Mouse (Mus musculus) midbrain, embryonic 15.5 days (tissue): ENCODE results near the gene Reep3. TPM values are rescaled to one million over a fixed set of nuclear protein-coding genes. Genes with fewer than 3 reads are reported as not detected.
A peak's percentile ranks its signal among the peaks of the same experiment; 100 is the strongest.

Source experiments
- ATAC-seq: fragments of 200-750 bp; cut with Nextera tagmentation; replicated peaks from 2 replicates; pipeline ENCODE4 v1.8.0; 2017; ENCODE audit warnings: moderate TSS enrichment
- H3K27ac ChIP-seq: fragments of 300-500 bp; sonication (generic); 2 replicates; pipeline ENCODE4 v1.5.1; 2015; ENCODE audit warnings: mild to moderate bottlenecking, inconsistent platforms
- H3K27me3 ChIP-seq: fragments of 300-500 bp; sonication (generic); replicated peaks from 2 replicates; pipeline ENCODE4 v1.6.1; 2015; ENCODE audit warnings: inconsistent platforms
- H3K36me3 ChIP-seq: fragments of 300-500 bp; sonication (generic); replicated peaks from 2 replicates; pipeline ENCODE4 v1.6.1; 2015; ENCODE audit warnings: inconsistent platforms
- H3K4me1 ChIP-seq: fragments of 300-500 bp; sonication (generic); 2 replicates; pipeline ENCODE4 v1.6.1; 2015; ENCODE audit warnings: inconsistent platforms
- H3K4me2 ChIP-seq: fragments of 300-500 bp; sonication (generic); 2 replicates; pipeline ENCODE4 v1.6.1; 2015; ENCODE audit warnings: inconsistent platforms, mild to moderate bottlenecking, moderate library complexity
- H3K4me3 ChIP-seq: fragments of 300-500 bp; sonication (generic); 2 replicates; pipeline ENCODE4 v1.5.1; 2015; ENCODE audit warnings: mild to moderate bottlenecking, inconsistent platforms
- H3K9ac ChIP-seq: fragments of 300-500 bp; sonication (generic); 2 replicates; pipeline ENCODE4 v1.6.1; 2015; ENCODE audit warnings: mild to moderate bottlenecking, inconsistent platforms
- H3K9me3 ChIP-seq: fragments of 300-500 bp; sonication (generic); 2 replicates; pipeline ENCODE4 v1.6.1; 2016; ENCODE audit warnings: inconsistent platforms
- WGBS: fragments of 180-500 bp; shearing (Covaris S2); methylation state at CpG from one replicate; pipeline ENCODE4 v1.1.7; 2015; ENCODE audit warnings: mixed read lengths; 5-methylcytosine and 5-hydroxymethylcytosine counted together
- polyA plus RNA-seq: library from polyadenylated mRNA; unstranded; fragments of >200 nt; fragmentation: Nextera tagmentation; extraction: Ambion mirVana; gene quantifications from 2 replicates; pipeline ENCODE4 v1.2.1, GENCODE M21; 2015

The Reep3 gene
- polyA plus RNA-seq, 1 experiment from 2014 or later: 28.3 TPM

DNA sequence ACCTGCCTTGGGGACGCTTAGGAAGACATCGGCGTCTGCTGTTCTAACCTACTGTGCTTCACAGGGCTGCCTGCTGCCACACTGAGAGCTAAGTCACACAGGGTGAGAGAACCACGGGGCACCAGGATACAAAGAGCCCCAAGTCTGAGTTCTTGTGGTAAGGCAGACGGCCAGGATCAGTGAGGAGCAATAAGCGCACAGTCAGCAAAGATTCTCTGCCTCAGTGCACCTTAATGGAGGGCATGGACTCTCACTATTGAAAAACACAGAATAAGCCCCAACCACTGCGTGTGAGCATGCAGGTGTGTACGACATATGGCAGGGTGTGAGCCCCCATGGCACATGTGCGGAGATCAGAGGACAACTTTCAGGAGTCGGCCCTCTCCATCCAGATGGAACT, 60.2 kb downstream of the Reep3 start:
- Histone ChIP-seq H3K4me1 (0 out of 2 replicates have a peak, but pooled peaks cover 3% of the 10 kb centered on the region), H3K9ac (no peak overlapping the region), H3K36me3 (no peaks in the 10 kb centered on the region), H3K27me3 (no peaks in the 10 kb centered on the region), H3K9me3 (no peaks in the 10 kb centered on the region), H3K27ac (no peak overlapping the region), H3K4me3 (no peak overlapping the region), H3K4me2 (no peak overlapping the region)
- WGBS: 85% methylated on average over 10 of the region's 10 CpGs
- ATAC-seq: no peak

DNA sequence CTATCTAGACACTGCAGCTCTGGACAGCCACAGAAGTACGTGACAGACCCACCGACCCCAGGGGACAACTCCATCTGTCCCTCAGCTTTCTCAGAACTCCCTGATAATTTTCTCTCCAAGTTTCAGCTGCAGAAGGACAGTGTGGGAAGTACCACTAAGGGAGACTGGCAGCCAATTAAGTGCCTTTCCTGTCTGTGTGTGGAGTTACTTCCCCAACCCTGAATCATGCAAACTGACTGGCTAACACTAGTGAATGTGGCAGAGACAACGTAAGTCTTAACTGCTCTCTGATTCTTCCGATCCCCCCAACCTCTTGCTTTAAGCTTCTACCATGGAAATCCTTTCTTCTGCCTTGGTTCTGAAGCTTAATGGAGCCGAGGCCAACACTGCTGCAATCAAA, 60.6 kb downstream of the Reep3 start:
- 70% methylated on average over 5 of the region's 5 CpGs for WGBS
- no peaks in the 10 kb centered on the region for H3K27me3 ChIP-seq
- H3K4me2 ChIP-seq: no peak overlapping the region
- H3K4me1 ChIP-seq: 0 out of 2 replicates have a peak, but pooled peaks cover 3% of the 10 kb centered on the region
- no peak overlapping the region for H3K9ac ChIP-seq
- H3K27ac ChIP-seq: no peak overlapping the region
- no peaks in the 10 kb centered on the region for H3K9me3 ChIP-seq
- H3K36me3 ChIP-seq: no peaks in the 10 kb centered on the region
- H3K4me3 ChIP-seq: no peak overlapping the region
- no peak for ATAC-seq

DNA sequence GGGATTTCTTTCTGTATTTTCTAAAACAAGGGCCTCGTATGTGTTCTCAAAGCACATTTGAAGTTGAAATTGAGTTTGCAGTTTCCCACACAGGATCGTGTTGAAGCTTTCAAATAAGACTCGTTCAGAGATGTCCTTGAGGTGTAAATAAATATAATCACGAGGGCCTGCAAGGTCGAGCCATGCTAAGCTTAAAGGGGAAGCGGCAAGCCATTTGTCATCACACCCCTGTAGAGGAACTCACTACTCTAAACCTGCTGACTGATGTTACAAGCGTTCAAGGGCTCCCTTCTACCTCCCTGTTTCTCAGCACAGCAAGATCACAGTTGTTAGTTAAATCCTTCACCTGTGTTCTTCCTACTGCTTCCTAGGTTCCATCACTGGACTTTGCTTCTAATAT, 65.6 kb downstream of the Reep3 start:
- H3K36me3 ChIP-seq: no peaks in the 10 kb centered on the region
- H3K4me2 ChIP-seq: no peak overlapping the region
- peaks cover 6% of the 10 kb centered on the region; the same call in 1 of the 2 replicates for H3K4me1 ChIP-seq
- H3K9ac ChIP-seq: no peak overlapping the region
- WGBS: 80% methylated on average over 7 of the region's 7 CpGs
- no peaks in the 10 kb centered on the region for H3K9me3 ChIP-seq
- no peaks in the 10 kb centered on the region for H3K27me3 ChIP-seq
- H3K4me3 ChIP-seq: no peak overlapping the region
- no peak for ATAC-seq
- H3K27ac ChIP-seq: no peak overlapping the region

DNA sequence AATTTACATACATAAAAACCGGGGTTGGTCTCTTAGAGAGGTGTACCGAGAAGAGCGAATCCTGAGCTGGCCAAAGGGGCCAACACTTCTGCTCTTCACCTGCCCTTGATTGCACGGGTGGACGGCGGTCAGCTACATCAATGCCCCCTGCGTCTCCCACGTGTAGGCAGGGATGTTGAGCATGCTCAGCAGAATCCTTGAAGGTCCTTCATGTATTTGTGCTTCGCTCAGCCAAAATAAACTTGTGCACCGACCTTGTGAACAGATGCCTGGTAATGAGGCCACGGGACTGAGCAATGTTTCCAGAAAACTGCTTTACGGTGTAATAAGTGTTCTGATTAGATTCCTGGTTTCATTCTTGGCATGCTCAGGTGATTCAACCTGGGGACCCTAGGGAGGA, 67.4 kb downstream of the Reep3 start:
- no peak for ATAC-seq
- Histone ChIP-seq H3K4me2 (no peak overlapping the region), H3K4me3 (no peak overlapping the region), H3K9me3 (no peaks in the 10 kb centered on the region), H3K9ac (no peak overlapping the region), H3K27me3 (no peaks in the 10 kb centered on the region), H3K4me1 (peaks cover 11% of the 10 kb centered on the region; the same call in 1 of the 2 replicates), H3K36me3 (no peaks in the 10 kb centered on the region), H3K27ac (no peak overlapping the region)
- 70% methylated on average over 12 of the region's 12 CpGs for WGBS

DNA sequence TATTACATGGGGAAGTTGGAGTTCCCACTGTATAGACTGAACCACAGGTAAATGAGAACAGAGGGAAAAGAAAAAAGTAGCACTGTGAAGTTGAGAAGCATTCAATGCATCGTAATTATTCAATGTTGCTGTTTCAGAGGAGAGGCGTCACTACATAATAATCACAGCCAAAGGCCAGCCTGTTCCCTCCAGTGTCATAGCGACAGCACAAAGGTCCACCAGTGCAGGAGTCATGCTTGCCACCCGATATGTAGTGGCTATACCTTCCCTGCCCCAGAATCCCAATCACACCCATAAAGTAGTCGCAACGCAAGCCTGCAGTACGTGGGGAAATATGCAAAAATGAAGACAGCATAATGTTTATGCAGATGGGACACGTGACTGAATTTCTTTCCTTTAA, 70.4 kb downstream of the Reep3 start:
- peaks cover 8% of the 10 kb centered on the region; the same call in 1 of the 2 replicates for H3K4me1 ChIP-seq
- no peak overlapping the region for H3K4me3 ChIP-seq
- WGBS: 67% methylated on average over 8 of the region's 8 CpGs
- no peak overlapping the region for H3K9ac ChIP-seq
- H3K36me3 ChIP-seq: no peaks in the 10 kb centered on the region
- no peaks in the 10 kb centered on the region for H3K27me3 ChIP-seq
- ATAC-seq: peak; percentile 47; the same call in 1 of the 2 replicates
- H3K9me3 ChIP-seq: no peaks in the 10 kb centered on the region
- no peak overlapping the region for H3K4me2 ChIP-seq
- peak overlapping the region; percentile 10; the same call in 1 of the 2 replicates for H3K27ac ChIP-seq

DNA sequence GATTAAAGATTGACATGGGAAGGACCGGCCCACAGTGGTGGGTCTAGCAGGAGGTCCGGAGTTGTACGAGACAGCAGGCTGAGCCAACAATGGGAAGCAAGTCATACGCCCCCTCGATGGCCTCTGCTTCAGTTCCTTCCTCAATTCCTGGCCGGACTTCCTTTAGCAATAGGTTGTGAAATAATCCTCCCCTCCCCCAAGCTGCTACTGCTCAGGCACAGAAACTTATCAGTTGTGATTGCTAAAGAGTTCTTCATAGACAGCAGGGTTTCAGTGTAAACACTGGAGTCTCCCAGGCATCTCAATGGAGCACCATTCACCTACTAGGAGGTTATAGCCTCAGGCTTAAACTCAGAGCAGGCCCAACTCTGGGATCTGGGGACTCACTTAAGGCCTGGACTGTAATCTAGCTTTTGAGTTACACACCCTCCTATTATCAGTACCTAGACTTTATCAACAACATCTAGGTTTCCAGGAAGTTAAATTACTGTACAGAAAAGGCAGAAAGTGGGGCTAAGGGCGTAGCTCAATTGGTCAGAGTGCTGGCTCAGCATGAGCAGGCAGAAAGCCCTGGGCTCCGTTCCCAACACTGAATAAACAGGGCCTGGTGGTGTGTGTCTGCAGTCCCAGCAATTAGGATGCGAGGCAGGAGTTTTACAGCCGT, 71.0 kb downstream of the Reep3 start:
- H3K36me3 ChIP-seq: no peaks in the 10 kb centered on the region
- no peak overlapping the region for H3K4me2 ChIP-seq
- peak overlapping the region; percentile 10; the same call in 1 of the 2 replicates for H3K27ac ChIP-seq
- H3K9me3 ChIP-seq: no peaks in the 10 kb centered on the region
- H3K27me3 ChIP-seq: no peaks in the 10 kb centered on the region
- H3K4me3 ChIP-seq: no peak overlapping the region
- H3K4me1 ChIP-seq: peaks cover 8% of the 10 kb centered on the region; the same call in 1 of the 2 replicates
- WGBS: 56% methylated on average over 10 of the region's 10 CpGs
- peak; percentile 71 for ATAC-seq
- H3K9ac ChIP-seq: no peak overlapping the region

DNA sequence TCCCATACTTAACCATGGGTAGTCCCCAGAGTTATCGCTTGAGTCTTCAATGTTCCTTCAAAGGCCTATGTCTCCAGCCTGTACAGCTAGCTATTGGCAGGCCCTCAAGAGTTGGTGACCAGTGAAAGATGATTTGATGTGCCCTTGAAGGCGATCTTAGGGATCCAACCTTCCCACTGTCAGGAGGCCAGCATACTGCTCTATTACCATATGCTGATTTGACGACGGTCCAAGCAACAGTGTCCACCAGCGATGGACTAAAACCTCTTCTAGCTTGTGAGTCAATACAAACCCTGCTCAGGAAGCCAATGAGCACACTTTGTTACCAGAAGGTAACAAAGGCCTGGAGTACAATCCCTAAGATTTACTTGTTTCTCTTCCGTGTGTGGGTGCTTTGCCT, 72.4 kb downstream of the Reep3 start:
- no peaks in the 10 kb centered on the region for H3K9me3 ChIP-seq
- H3K36me3 ChIP-seq: no peaks in the 10 kb centered on the region
- 97% methylated on average over 6 of the region's 6 CpGs for WGBS
- no peak for ATAC-seq
- no peak overlapping the region for H3K4me2 ChIP-seq
- H3K4me3 ChIP-seq: no peak overlapping the region
- no peak overlapping the region for H3K9ac ChIP-seq
- H3K27me3 ChIP-seq: no peaks in the 10 kb centered on the region
- peaks cover 8% of the 10 kb centered on the region; the same call in 1 of the 2 replicates for H3K4me1 ChIP-seq
- H3K27ac ChIP-seq: no peak overlapping the region

DNA sequence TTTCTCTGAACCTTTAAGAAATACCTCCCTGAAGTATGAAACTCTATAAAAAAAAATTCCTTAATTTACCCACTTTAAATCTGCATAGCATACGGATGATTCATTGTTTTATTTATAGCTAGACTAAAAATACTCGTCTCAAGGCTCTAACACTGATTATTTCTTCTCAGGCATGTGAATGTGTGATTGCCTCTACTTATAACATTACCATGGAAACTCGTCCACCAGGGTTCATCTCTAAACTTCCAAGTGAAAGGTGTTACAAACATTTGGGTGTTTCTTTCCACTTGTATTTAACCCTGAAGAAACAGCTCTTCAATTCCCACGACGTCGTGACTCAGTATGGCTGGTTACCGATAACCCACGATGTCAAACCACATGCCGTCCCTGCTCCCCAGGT, 73.7 kb downstream of the Reep3 start:
- no peak overlapping the region for H3K9ac ChIP-seq
- no peaks in the 10 kb centered on the region for H3K27me3 ChIP-seq
- no peak overlapping the region for H3K4me2 ChIP-seq
- H3K9me3 ChIP-seq: no peaks in the 10 kb centered on the region
- no peak overlapping the region for H3K27ac ChIP-seq
- H3K4me3 ChIP-seq: no peak overlapping the region
- no peak for ATAC-seq
- WGBS: 92% methylated on average over 9 of the region's 9 CpGs
- no peaks in the 10 kb centered on the region for H3K36me3 ChIP-seq
- H3K4me1 ChIP-seq: peaks cover 14% of the 10 kb centered on the region; the same call in 1 of the 2 replicates

DNA sequence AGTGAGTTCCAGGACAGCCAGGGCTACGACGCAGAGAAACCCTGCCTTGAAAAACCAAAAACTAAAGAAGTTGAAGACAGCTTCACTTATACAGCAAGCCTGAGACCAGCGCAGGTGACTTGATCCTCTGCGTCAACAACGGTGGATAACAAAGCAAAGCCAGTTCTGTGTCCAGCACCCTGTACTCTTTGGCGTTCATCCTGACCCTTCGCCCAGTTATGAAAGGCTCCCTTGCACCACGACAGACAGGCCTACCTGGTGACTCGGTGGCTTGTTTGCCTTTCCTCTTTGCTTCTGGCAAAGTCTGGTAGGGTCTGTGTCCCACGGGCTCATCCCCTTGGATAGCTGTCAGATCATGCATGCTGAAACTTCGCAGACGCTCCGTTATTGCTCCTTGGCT, 75.3 kb downstream of the Reep3 start:
- no peak overlapping the region for H3K4me2 ChIP-seq
- H3K9ac ChIP-seq: no peak overlapping the region
- H3K4me3 ChIP-seq: no peak overlapping the region
- H3K9me3 ChIP-seq: no peaks in the 10 kb centered on the region
- H3K36me3 ChIP-seq: no peaks in the 10 kb centered on the region
- H3K27ac ChIP-seq: no peak overlapping the region
- WGBS: 90% methylated on average over 13 of the region's 13 CpGs
- no peaks in the 10 kb centered on the region for H3K27me3 ChIP-seq
- no peak for ATAC-seq
- H3K4me1 ChIP-seq: peaks cover 14% of the 10 kb centered on the region; the same call in 1 of the 2 replicates

DNA sequence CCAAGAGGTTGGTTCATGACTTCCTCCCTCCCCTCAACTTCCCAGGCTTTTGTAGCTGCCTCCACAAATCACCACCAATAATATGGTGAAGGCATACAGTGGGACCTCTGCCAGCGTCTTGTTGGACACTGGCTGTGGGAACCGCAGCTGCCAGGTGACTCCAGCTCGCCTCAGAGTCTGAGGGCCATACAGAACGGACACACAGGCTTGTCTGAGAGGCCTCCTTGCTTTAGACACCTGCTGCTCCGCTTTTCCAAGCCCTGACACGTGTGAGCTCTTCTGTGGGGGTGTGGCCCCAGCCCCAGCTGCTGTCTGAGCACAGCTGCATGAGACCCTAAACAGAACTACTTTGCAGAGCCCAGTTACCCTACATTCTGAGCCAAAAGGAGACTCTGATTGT, 77.9 kb downstream of the Reep3 start:
- Histone ChIP-seq H3K4me1 (peaks cover 6% of the 10 kb centered on the region; the same call in 1 of the 2 replicates), H3K27ac (no peak overlapping the region), H3K27me3 (no peaks in the 10 kb centered on the region), H3K4me2 (no peak overlapping the region), H3K9ac (no peak overlapping the region), H3K4me3 (no peak overlapping the region), H3K36me3 (no peaks in the 10 kb centered on the region), H3K9me3 (no peaks in the 10 kb centered on the region)
- WGBS: 48% methylated on average over 6 of the region's 6 CpGs
- peak; percentile 54; the same call in 1 of the 2 replicates for ATAC-seq

DNA sequence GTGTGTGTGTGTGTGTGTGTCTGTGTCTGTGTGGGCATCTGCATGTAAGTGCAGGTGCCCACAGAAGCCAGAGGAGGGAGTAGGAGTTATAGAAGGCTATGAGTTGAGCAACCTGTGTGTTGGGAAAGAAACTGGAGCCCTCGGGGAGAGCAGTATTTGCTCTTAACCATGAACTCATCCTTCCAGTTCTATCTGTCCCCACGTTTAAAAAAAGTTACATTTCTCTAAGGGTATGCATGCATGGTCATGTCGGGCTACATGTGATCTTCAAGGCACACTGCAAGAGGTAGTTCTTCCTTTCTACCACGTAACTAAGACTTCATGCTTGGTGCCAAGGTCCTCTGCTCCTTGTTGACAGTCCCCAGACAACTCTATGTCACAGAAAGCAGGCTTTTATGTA, 78.9 kb downstream of the Reep3 start:
- Histone ChIP-seq H3K4me2 (no peak overlapping the region), H3K9me3 (no peaks in the 10 kb centered on the region), H3K9ac (no peak overlapping the region), H3K27ac (no peak overlapping the region), H3K4me1 (peaks cover 6% of the 10 kb centered on the region; the same call in 1 of the 2 replicates), H3K27me3 (no peaks in the 10 kb centered on the region), H3K4me3 (no peak overlapping the region), H3K36me3 (no peaks in the 10 kb centered on the region)
- no peak for ATAC-seq
- 97% methylated on average over 4 of the region's 4 CpGs for WGBS

DNA sequence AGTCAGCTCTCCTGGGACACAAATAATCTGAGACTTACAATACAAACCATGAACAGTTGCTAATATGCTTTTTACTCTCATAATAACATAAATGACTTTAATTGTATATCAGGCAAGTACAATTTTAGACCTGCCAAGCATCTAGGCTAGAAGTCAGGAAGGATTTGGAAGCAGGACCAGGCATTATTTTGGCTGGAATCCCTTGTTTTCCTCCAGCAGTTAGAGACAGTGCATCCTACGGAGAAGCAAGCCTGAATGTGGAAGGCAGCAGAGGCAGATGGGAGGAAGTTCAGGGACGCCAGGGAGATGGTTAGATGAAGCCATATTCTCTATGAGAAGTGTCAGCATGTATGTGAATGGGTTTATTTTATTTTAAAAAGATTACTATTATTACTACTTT, 79.4 kb downstream of the Reep3 start:
- Histone ChIP-seq H3K9me3 (no peaks in the 10 kb centered on the region), H3K4me2 (no peak overlapping the region), H3K4me3 (no peak overlapping the region), H3K36me3 (no peaks in the 10 kb centered on the region), H3K9ac (no peak overlapping the region), H3K27me3 (no peaks in the 10 kb centered on the region), H3K27ac (no peak overlapping the region), H3K4me1 (peaks cover 6% of the 10 kb centered on the region; the same call in 1 of the 2 replicates)
- 65% methylated on average over 2 of the region's 2 CpGs for WGBS
- no peak for ATAC-seq
